Mouse (Mus musculus) frontal cortex, postnatal 36 days (tissue): ENCODE data around the gene Trim69.

Source experiments
- DNase-seq, 2 experiments: peaks; one replicate each; pipeline ENCODE4 v3.0.0; 2022; ENCODE audit warnings: low spot score in 2 of 2

Gene Trim69

DNA sequence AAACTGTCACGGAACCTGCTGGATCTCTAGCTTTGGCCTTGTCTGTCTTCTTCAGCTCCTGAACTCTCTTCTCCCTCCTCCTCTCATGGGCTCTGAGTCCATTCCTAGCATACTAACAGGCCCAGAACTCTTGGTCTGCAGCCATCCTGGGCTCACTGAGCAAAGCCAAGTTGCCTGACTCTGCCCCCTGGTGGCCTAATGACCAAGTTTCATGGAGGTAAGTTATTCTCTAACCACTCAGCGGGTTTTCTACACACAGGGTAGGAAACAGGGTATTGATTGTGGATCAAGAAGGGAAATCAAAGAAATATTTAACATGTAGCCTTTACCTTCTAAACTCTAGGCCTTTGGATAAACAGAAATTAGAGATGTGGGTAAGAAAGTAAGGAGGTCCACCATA is at the start of gene Trim69:
TSS of gene Trim69 (plus strand) at position 21 of the 400 bp plus-strand sequence.
- DNase-seq: peak; percentile 72 to 80

DNA sequence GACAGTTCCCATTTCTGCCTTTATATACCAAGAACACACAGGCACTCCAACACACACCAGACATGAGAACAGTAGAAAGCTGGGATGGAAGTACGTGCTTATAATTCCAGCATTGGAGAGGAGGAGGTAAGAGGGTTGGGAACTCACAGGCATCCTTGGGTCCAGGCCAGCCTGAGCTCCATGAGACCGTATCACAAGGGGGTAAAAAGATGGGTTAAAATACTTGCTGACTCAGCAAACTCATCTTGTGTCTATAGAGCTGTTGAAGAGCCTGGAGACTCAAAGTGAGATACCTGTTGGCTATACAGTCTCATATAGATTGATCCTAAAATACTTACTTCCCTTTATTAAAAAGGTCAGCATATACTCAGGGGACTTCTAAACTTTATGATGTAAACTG is 43.6 kb upstream of the Trim69 start:
- no peak for DNase-seq

DNA sequence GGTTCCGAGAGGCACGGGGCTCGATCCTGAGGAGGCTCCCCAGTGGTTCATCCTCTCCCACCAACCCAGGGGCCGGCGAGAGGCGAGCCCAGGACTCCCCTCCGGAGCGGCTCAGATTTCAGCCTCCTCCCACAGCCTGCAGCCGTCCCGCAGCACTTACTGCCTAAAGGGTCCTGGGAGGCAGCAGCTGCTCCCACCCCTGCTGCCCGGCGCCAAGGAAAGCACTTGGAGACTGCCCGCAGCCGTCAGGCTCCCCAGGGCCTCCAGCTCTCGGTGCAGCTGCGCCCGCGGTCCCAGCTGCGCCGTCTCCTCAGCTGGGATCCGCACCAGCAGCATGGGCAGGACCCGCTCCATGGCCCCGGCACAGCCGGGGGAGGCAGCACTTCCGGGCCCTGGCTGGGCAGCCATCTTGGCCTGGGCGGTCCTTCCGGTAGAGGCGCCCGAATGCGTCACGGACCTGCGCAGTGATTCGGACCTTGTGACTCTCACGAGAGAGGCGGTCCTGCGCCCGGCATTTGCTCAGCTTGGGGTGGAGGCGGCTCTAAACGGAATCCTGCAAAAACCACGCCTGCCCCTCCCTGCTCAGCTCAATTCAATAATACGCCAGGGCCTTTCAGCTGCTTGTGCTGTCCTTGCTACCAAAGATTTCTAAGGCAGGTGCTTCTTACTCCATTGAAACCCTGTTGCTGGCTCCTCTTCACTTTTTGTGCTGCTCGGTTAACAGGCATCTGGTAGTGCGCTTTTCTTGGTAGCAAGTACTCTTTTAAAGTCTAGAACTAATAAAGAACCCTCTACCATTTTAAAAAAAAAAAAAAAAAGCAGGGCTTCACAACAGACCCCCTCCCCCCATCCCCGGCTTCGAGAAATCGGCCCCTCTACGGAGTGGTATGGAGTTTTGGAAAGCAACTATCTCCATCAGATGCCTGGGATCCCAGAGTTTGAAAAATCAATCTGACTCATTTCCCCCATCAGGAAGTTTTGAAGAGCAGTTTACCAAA is 42.2 kb upstream of the Trim69 start, which contains the start of gene Spg11:
TSS of gene Spg11 (minus strand) at position 426 of the 998 bp plus-strand sequence.
- DNase-seq: peak; percentile 99

DNA sequence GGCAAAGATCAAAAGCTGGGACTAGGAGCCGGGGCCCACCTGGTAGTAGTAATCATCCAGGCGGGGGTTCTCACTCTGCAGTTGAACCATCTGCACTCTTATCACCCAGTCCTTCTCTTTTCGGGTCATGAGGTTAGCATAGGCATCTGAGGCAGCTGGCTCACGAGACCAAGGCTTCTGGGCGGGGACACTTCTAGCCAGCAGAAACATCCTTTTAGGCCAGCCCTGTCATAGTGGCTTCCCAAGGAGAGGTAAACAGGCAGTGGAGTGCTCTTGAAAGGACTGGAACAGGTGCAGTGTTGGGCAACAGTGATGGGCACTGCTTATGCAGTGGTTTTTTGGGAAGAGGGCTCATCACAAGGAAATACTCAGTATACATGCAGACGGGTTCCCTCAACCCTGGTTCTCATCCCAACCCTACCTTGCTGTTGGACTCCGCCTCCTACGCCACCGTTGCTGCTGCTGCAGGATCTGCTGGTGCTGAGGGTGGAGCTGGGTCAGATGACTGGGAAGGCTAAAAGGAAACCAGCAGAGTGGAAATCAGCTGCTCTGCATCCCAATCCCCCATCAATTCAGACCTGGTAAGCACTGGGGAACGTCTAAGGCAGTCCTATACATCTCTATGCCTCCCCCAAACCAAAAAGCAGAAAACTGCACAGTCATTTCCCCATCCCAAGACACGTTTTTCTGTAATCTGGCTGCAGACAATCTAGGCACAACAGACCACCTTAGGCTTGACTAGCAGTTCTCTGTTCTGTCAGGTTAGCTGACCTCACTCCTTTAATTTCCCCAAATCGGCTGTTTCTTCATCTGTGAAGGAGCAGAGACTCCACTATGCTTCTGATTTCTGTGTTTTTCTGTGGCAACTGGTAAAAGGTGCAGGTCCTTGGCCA is 34.6 kb upstream of the Trim69 start:
- no peak for DNase-seq

DNA sequence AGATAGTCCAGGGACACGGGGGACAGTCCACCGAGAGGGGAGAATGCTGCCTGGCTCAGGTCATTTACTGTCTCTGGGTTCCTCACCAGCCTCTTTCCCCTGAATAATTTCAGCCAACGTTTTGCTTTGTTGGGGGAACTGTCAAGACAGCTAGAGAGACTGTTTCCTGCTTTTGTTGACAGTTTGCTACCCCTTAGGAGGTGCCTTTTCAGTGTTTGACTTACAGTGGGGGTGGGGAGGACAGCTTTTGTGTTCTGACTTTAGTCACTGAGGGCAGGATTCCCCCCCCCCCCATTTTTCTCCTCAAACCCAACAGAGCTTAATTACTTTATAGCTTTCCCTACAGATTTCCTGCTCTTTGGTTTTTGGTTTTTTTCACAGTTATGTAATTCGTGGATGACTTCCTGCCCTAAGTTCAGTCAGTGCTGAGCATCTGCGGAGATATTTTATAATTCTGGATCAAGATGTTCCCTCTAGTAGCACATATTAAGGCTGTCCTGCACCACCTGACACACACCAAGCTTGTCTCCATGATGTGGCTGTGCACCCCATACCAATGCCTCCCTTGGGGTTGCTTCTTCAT is 33.6 kb upstream of the Trim69 start:
- no peak for DNase-seq

DNA sequence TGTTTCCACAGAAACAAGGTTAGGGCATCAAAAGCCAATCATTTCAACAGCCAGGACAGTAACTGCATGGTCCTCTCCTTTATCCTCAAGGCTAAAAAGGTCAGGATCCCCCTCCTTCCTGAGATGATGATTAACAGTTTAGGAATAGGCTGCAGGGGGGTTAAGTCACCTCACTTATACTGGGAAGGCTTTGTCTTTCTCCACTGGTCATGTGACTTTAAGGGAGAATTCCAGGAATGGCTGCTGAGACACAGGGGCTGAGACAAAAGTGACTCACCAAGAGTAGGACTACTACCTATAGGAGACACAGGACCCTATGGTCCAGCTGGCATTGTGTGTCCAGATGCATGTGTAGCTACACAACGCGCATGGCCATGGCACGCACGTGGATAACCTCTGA is 32.9 kb upstream of the Trim69 start:
- no peak for DNase-seq

DNA sequence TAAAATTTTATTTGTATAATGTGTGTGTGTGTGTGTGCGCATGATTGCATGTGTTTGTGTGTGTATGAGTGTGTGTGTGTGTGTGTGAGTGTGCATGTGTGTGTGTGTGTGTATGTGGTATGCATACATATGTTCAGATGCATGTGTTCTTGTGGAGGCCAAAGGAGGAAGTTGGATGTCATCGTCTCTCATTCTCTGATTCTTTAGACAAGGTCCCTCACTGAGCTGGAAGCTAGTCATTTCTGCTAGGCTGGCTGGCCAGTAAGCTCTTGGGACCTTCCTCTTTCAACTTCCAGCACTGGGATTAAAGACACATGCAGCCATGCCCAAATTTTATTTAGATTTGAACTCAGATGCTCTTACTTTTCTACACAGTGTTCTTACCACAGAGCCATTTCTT is 28.4 kb upstream of the Trim69 start:
- no peak for DNase-seq

DNA sequence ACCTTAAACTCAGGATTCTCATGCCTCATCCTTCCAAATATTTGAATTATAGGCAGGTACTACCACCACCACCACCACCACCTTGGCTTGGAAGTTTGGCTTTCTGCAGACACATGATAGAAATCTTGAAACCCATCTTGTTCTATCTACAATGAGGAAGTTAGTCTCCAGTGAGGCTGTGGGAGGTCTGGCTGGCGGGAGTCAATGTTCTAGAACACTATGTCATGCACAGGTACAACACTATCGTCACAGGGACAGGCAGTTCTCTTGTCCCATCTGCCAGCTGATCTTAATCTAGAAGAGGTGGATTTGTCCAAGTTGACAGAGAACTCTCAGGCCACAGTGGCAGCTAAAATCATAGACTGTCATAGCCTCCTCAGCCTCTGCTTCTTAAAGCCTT is 27.9 kb upstream of the Trim69 start:
- no peak for DNase-seq

DNA sequence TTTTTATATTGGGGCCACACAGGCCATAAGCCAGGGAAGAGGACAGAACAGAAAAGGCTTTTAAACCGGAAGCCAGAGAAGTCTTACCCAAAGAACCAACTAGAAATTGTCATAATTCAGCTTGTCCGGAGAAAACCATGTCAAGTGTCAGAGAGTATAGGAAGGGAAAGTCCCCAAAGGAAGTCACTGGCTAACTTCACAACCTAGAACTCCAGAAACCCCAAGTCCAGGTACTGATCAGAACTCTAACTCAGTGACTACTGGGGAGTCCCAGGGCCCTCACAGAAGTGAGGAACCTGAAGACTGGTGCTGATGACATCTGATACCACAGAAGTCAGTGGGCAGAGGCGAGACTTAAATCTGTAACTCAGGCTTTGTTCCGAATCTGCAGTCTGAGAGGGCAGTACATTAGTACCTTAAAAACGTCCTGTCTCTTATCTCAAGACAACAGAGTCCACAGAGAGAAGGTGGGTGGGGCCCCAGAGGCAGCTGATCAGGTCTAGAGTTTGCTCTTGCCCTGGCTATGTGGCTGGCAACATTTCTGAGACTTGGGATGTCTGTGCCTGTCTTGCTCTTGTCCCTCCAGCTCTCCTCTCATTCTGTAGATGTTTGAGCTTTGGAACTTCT is 22.5 kb upstream of the Trim69 start:
- DNase-seq: no peak

DNA sequence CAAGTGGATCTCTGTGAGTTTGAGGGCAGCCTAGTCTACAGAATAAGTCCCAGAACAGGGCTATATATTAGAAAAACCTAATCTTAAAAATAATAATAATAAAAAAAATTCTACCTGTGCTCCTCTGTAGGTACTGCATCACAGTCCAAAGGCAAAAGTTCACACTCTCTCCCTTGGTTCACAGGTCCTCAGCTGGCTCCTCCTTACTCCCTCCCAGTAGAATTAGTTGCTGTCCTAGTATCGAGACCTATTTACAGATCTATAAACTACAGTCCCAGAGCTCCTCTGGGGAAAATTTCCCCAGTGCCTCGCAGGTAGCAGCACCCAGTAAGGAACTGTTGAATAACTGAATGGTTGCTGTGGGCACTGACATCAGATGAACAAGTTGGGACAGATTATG is 19.7 kb upstream of the Trim69 start:
- no peak for DNase-seq

DNA sequence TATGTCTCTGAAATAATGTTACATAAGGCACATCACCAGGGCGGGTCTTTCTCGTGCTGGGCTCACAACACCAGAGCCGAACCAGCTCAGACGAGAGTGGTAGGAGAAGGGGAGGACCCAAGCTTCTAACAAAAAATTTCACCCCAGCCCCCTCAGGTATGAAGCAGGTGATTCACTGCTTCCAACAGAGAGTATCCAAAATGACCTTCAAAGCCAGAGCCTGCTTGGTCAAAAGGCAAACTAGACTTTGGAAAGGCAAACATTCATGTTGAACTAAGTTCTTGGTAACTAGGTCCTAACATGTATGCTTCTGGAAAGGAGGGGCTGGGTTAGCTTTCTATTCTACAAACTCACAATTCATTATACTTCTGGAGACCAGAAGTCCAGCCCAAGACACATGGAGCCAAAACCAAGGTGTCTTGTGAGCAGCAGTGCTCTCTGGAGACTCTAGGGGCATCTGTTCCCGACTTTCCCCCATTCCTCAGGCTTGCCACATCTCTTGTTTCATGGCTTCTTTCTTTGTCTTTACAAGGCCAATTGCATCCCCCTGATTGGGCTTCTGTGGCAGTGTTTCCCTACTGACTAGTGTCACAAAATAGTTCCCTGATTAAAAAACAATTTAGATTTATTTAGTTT is 19.1 kb upstream of the Trim69 start:
- no peak for DNase-seq

DNA sequence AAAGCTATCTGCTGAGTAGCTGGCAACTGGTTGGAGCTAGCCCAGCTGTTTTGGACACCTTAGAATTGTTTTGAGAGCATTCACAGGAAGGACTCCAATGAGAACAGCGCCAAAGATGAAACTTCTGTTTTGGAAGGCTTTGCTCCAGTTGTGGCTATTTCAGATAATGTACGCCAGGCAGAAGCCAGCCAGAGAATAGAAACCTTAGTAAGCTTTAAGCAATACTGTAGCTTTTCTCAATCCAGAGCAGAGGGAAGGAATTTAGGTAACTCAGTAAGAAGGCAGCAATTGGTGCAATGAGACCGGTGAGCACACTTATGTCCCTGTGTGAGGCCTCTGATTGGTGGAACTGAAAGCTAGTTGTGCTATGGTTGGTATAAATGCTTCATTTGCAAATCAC is 17.4 kb upstream of the Trim69 start:
- DNase-seq: no peak

DNA sequence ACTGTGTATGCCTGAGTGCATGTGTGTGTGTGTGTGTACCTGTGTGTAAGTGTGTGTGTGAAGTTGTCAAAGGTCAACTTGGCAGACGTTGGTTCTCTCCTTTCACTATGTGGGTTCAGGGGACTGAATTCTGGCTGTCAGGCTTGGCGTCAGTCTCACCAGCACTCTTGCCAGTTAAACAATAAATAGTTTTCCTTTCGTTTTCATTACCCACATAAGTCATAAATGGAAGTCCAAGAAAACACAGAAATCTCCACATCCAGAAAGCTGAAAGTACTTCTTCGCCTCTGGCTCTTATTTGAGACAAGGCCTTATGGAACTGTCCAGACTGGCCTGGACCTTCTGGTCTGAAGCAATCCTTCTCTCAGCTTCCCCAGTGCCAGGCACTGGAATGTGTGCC is 14.7 kb upstream of the Trim69 start:
- DNase-seq: no peak

DNA sequence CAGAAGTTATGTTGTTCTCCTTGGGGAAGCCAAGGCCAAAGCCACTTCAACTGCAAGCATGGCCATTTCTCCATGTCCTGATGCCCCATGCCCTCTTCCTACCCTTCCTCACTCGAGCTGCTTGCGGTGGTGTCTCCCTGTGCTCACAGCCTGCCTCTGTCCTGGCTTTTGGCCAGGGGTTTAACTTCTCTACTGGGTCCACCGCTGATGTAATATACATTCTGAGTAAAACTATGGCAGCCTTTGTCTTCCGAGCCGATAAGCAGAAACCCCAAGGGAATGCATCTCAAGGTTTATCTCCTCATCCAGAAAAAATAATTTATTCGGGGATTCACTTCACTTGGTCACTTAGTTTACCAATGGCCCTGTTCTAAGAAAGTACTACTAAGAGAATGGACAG is 13.8 kb upstream of the Trim69 start:
- no peak for DNase-seq

DNA sequence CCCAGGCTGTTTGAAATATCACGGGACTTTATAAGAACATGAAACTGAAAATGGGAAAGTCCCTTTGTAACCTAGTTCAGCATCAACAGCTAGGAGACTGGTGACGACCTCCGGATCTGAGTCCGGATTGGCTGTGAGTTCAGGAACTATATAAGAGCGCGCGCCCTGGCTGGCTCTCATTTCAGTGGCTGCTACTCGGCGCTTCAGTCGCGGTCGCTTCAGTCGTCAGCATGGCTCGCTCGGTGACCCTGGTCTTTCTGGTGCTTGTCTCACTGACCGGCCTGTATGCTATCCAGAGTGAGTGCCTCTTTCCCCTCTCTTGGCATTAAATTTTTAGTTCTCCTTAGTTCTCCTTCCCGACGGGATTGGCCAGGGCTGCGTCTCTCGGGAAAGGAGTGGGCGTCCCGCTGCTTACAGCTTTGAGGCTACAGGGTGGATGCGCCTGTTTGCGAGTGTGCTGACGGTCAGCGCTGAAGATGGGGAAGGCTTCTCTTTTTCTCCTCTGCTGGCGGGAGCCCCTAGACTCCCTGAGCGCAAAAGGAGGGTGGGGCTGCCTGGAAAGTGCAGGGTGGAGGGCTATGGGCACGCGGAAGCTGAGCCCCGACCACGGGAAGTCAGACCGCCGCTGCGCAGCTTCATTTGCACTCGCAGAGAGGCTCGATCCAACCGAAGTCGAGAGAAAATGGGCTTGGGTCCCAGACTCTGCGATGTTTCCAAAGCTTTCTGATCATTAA is 12.8 kb upstream of the Trim69 start, which contains the start of gene B2m:
TSS of gene B2m (plus strand) at position 179 of the 734 bp plus-strand sequence.
- DNase-seq: peak; percentile 88 to 96

DNA sequence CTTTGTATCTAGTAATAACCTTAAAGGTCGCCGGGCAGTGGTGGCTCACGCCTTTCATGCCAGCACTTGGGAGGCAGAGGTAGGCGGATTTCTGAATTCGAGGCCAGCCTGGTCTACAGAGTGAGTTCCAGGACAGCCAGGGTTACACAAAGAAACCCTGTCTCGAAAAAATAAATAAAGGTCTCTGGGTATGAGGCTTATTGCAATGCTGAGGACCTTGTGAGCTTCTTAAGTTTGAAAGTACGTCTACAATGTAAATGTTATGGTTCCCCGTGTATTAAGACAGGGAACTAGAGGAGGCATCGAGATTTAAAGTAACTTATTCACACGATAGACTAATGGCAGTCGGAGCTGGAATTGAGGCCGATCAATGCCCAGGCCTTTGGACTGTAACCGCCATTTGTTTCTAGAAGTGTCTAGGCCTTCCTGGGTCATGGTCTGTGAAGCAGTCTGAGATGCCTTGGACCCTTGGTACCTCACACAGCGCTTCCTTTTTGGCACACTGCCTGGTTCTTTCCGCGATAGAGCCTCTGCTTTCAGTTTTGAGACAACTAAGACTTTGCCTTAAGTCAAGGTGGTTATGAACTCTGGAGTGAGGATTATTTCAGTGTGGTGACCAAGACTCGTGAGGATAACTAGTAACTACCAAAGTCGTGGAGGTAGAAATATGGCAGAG is 12.1 kb upstream of the Trim69 start:
- DNase-seq: peak in 1 of 2 experiments; percentile 27

DNA sequence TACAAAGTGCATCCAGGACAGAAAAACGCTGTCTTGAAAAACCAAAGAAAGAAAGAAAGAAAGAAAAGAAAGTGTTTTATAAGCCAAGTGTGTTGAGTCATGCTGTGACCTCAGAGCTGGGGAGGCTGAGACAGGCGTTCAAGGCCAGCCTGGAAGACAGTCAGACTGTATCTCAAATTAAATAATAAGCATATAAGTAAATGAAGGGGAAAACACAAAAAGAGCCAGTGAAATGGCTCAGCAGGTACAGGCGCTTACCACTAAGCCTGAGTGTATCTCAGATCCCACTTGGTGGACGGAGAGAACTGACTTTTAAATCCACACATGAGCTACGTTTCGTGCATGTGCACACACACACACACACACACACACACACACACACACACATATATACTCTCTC is 11.2 kb upstream of the Trim69 start:
- no peak for DNase-seq

DNA sequence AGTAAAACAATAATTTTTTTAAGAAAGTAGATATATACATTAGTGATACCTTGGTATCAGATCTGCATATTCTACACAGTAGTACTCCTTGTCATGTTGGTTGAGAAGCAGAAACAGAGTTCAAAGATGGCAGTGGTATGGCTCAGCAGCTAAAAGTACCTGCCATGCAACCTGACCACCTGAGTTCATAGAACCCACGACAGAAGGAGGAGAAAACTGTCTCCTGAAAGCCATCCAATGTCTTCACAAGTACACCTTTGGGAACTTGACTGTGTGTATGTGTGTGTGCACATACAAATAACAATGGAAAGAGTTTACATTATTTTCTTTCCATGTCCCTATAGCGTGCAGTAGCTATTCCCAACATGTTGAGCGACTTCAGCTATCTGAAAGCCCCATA is 10.8 kb upstream of the Trim69 start:
- DNase-seq: no peak

DNA sequence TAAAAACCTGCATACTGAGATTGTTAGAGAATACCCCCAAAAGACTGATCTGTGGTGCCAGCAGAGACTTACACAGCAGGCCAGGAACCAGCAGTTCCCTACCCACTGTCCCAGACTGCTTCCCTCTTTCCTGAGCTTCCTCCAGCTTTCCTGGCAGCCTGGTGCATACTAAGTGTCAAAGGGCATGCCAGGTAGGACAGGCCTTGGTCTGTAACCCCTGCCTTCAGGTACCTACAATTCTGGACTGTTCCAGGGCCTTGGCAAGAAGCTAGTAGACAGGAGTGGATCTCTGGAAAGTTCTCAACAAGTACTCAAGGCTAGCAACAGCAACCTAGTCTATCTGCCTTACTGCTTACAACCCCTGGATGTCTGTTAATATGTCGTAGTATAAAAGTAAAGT is 9.3 kb upstream of the Trim69 start:
- no peak for DNase-seq

DNA sequence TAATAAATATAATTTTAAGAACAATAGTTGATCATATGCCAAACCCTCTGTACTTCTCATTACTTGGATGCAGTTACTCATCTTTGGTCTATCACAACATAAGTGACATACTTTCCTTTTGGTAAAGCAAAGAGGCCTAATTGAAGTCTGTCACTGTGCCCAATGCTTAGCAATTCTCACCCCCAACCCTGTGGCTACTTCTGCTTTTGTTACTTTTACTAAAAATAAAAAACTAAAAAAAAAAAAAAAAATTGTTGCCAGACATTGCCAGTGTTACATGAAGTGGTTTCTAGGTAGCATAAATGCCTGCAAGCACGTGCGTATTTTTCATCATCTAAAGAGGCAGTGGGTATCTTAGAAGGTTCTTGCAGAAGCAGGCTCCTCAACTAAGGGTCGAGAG is 7.7 kb upstream of the Trim69 start:
- no peak for DNase-seq
